Mouse (Mus musculus): ENCODE measurements around the gene Myh6. TPM values are rescaled to one million over a fixed set of nuclear protein-coding genes. Genes with fewer than 3 reads are reported as not detected.

The Myh6 gene
- total and polyA plus RNA-seq, 3 experiments, result 6,249 to 21,149 (median 19,033) TPM

DNA sequence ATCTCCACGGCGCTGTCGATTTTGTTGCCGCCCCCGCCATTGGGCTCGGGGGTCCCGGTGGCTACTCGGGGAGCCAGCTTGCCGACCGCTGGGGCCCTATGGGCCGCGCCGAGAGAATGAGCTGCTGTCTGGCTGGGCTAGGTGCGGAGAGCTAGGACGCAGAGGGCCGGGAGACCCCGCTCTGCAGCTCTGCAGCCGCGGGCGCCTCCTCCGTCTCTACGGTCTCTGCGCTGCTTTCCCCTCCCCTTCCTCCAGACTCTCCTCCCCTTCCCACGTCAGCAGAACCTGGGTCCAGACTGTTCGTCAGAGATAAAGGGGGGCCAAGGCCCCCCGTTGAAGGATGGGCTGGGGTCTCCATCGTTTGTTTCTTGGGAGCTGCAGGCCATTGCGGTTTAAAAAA lies 53.8 kb downstream of the Myh6 start, which contains the start of gene Slc22a17:
Slc22a17 (minus strand) TSS at position 247 of the 400 bp plus-strand sequence.
- H3K4me1 ChIP-seq (ENCODE audit: control insufficient read depth, insufficient read depth, low read length), result peaks cover 5% of the 10 kb centered on the region
- peak; percentile 72 to 82 for DNase-seq
- H3K79me2 ChIP-seq (replicated peaks; ENCODE audit: control insufficient read depth, insufficient read depth, low read length), result no peaks in the 10 kb centered on the region
- H3K27ac ChIP-seq, result peak within 1 kb of the TSS; percentile 36
- TF ChIP-seq CTCF (IDR thresholded peaks at IDR 0.05) (no peak), POLR2A (IDR thresholded peaks at IDR 0.05; ENCODE audit: insufficient read depth, low read depth, low read length) (peak; percentile 82), EP300 (IDR thresholded peaks at IDR 0.05; ENCODE audit: insufficient read depth, low read depth, low read length) (no peak)
- no peaks in the 10 kb centered on the region for H3K36me3 ChIP-seq (ENCODE audit: control insufficient read depth, insufficient read depth, low read length)
- H3K27me3 ChIP-seq (ENCODE audit: control insufficient read depth, insufficient read depth, low read length), result peaks cover 3% of the 10 kb centered on the region; the same call in 1 of the 2 replicates
- peak within 1 kb of the TSS; percentile 91 for H3K9ac ChIP-seq (ENCODE audit: low read depth, low read length)
- peak within 1 kb of the TSS; percentile 93 for H3K4me3 ChIP-seq
- 0% methylated on average over 27 of the region's 28 CpGs for WGBS
- intact Hi-C loops (cut with DNase I), result no loop called here

GRCm38 (mm10) chr14:54912109-54912850 lies 54.4 kb downstream of the Myh6 start:
- DNase-seq, result no peak
- H3K27me3 ChIP-seq (ENCODE audit: control insufficient read depth, insufficient read depth, low read length), result peaks cover 3% of the 10 kb centered on the region; the same call in 1 of the 2 replicates
- 7% methylated on average over 58 of the region's 69 CpGs for WGBS

GRCm38 (mm10) chr14:54908682-54909081 lies 58.0 kb downstream of the Myh6 start:
- Histone ChIP-seq H3K27ac (no peak overlapping the region), H3K79me2 (replicated peaks; ENCODE audit: control insufficient read depth, insufficient read depth, low read length) (no peaks in the 10 kb centered on the region), H3K36me3 (ENCODE audit: control insufficient read depth, insufficient read depth, low read length) (no peaks in the 10 kb centered on the region), H3K4me3 (no peak overlapping the region), H3K27me3 (ENCODE audit: control insufficient read depth, insufficient read depth, low read length) (peaks cover 3% of the 10 kb centered on the region; the same call in 1 of the 2 replicates), H3K4me1 (ENCODE audit: control insufficient read depth, insufficient read depth, low read length) (peaks cover 5% of the 10 kb centered on the region), H3K9ac (ENCODE audit: low read depth, low read length) (no peak overlapping the region)
- no peak for TF ChIP-seq POLR2A (IDR thresholded peaks at IDR 0.05; ENCODE audit: insufficient read depth, low read depth, low read length)
- TF ChIP-seq EP300 (IDR thresholded peaks at IDR 0.05; ENCODE audit: insufficient read depth, low read depth, low read length), result no peak
- TF ChIP-seq CTCF (IDR thresholded peaks at IDR 0.05), result no peak
- 57% methylated on average over 7 of the region's 7 CpGs for WGBS
- DNase-seq, result no peak
- intact Hi-C loops (cut with DNase I), result no loop called here

More at GRCm38 (mm10) chr14:54912109-54912850, 54.4 kb downstream of the Myh6 start:
- H3K27ac ChIP-seq, result peak overlapping the region; percentile 36
- intact Hi-C loops (cut with DNase I), result no loop called here
- no peaks in the 10 kb centered on the region for H3K79me2 ChIP-seq (replicated peaks; ENCODE audit: control insufficient read depth, insufficient read depth, low read length)
- peak overlapping the region; percentile 91 for H3K9ac ChIP-seq (ENCODE audit: low read depth, low read length)
- H3K36me3 ChIP-seq (ENCODE audit: control insufficient read depth, insufficient read depth, low read length), result no peaks in the 10 kb centered on the region
- TF ChIP-seq EP300 (IDR thresholded peaks at IDR 0.05; ENCODE audit: insufficient read depth, low read depth, low read length), result no peak
- TF ChIP-seq CTCF (IDR thresholded peaks at IDR 0.05), result no peak
- TF ChIP-seq POLR2A (IDR thresholded peaks at IDR 0.05; ENCODE audit: insufficient read depth, low read depth, low read length), result no peak
- H3K4me1 ChIP-seq (ENCODE audit: control insufficient read depth, insufficient read depth, low read length), result peaks cover 5% of the 10 kb centered on the region
- H3K4me3 ChIP-seq, result peak overlapping the region; percentile 93

- intact Hi-C loops (cut with DNase I), result no loop called here
- WGBS, result 95% methylated on average over 4 of the region's 4 CpGs
- Histone ChIP-seq H3K9ac (ENCODE audit: low read depth, low read length) (no peak overlapping the region), H3K27me3 (ENCODE audit: control insufficient read depth, insufficient read depth, low read length) (no peaks in the 10 kb centered on the region), H3K4me1 (ENCODE audit: control insufficient read depth, insufficient read depth, low read length) (peaks cover 1% of the 10 kb centered on the region), H3K4me3 (no peak overlapping the region), H3K36me3 (ENCODE audit: control insufficient read depth, insufficient read depth, low read length) (no peaks in the 10 kb centered on the region), H3K27ac (no peak overlapping the region), H3K79me2 (replicated peaks; ENCODE audit: control insufficient read depth, insufficient read depth, low read length) (no peaks in the 10 kb centered on the region)
- no peak for DNase-seq
- no peak for TF ChIP-seq EP300 (IDR thresholded peaks at IDR 0.05; ENCODE audit: insufficient read depth, low read depth, low read length)
Observed at GRCm38 (mm10) chr14:54903641-54904040, 63.1 kb downstream of the Myh6 start.

DNA sequence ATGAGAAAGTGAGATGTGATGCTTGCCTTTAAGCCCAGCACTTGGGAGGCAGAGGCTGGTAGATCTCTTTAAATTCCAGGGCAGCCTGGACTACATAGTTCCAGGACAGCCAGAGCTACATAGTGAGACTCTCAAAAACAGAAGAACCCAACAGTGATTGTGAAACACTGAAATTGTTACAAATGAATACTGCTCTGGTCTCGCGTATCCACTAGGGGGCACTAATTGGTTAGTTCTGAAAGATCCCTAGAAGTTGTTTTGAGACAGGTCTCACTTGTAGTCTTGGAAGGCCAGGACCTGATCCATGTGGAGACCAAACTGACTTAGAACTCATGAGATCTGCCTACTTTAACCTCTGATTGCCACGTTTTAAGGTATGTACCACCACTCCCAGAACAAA lies 66.3 kb downstream of the Myh6 start:
- no peak overlapping the region for H3K4me3 ChIP-seq
- no peaks in the 10 kb centered on the region for H3K79me2 ChIP-seq (replicated peaks; ENCODE audit: control insufficient read depth, insufficient read depth, low read length)
- H3K4me1 ChIP-seq (ENCODE audit: control insufficient read depth, insufficient read depth, low read length), result peaks cover 1% of the 10 kb centered on the region
- H3K9ac ChIP-seq (ENCODE audit: low read depth, low read length), result no peak overlapping the region; the same call in 1 of the 2 replicates
- TF ChIP-seq POLR2A (IDR thresholded peaks at IDR 0.05; ENCODE audit: insufficient read depth, low read depth, low read length) (0 out of 2 replicates have a peak, but pooled peaks have one; percentile 29), EP300 (IDR thresholded peaks at IDR 0.05; ENCODE audit: insufficient read depth, low read depth, low read length) (no peak), CTCF (IDR thresholded peaks at IDR 0.05) (peak; percentile 92)
- DNase-seq, result peak in 1 of 2 experiments; percentile 56
- H3K27ac ChIP-seq, result no peak overlapping the region
- no peaks in the 10 kb centered on the region for H3K27me3 ChIP-seq (ENCODE audit: control insufficient read depth, insufficient read depth, low read length)
- intact Hi-C loops (cut with DNase I), result loop anchor here (1.0 to 2.0 kb wide), 3 partner anchors 16 to 114 kb away; partner anchors contain the start of gene Ngdn
- peaks cover 7% of the 10 kb centered on the region for H3K36me3 ChIP-seq (ENCODE audit: control insufficient read depth, insufficient read depth, low read length)
- 1% methylated on average over 3 of the region's 3 CpGs for WGBS

GRCm38 (mm10) chr14:54897445-54897844 lies 69.3 kb downstream of the Myh6 start:
- 32% methylated on average over 2 of the region's 2 CpGs for WGBS
- TF ChIP-seq POLR2A (IDR thresholded peaks at IDR 0.05; ENCODE audit: insufficient read depth, low read depth, low read length) (no peak), EP300 (IDR thresholded peaks at IDR 0.05; ENCODE audit: insufficient read depth, low read depth, low read length) (no peak), CTCF (IDR thresholded peaks at IDR 0.05) (no peak)
- H3K4me1 ChIP-seq (ENCODE audit: control insufficient read depth, insufficient read depth, low read length), result peaks cover 4% of the 10 kb centered on the region
- intact Hi-C loops (cut with DNase I), result no loop called here
- no peak overlapping the region for H3K4me3 ChIP-seq
- DNase-seq, result no peak
- peaks cover 2% of the 10 kb centered on the region for H3K79me2 ChIP-seq (replicated peaks; ENCODE audit: control insufficient read depth, insufficient read depth, low read length)
- H3K27ac ChIP-seq, result no peak overlapping the region
- peaks cover 14% of the 10 kb centered on the region for H3K36me3 ChIP-seq (ENCODE audit: control insufficient read depth, insufficient read depth, low read length)
- H3K27me3 ChIP-seq (ENCODE audit: control insufficient read depth, insufficient read depth, low read length), result no peaks in the 10 kb centered on the region
- no peak overlapping the region for H3K9ac ChIP-seq (ENCODE audit: low read depth, low read length)
